Mouse (Mus musculus) liver, embryonic 16.5 days (tissue): ENCODE measurements around the gene Gal3st1. TPM values are rescaled to one million over a fixed set of nuclear protein-coding genes. Genes with fewer than 3 reads are reported as not detected.

Source experiments
- ATAC-seq: fragments of 200-750 bp; cut with Nextera tagmentation; 2 replicates; pipeline ENCODE4 v1.8.0; 2017; ENCODE audit warnings: low read depth, mild to moderate bottlenecking, moderate number of reproducible peaks, moderate library complexity
- H3K27ac ChIP-seq: fragments of 300-500 bp; sonication (generic); 2 replicates; pipeline ENCODE4 v1.5.1; 2014; ENCODE audit warnings: mild to moderate bottlenecking, low read length
- H3K27me3 ChIP-seq: fragments of 300-500 bp; sonication (generic); 2 replicates; pipeline ENCODE4 v1.6.1; 2014; ENCODE audit warnings: low read depth, low read length, mixed read lengths; ENCODE audit not compliant: control insufficient read depth, insufficient read depth
- H3K36me3 ChIP-seq: fragments of 300-500 bp; sonication (generic); 2 replicates; pipeline ENCODE4 v1.6.1; 2014; ENCODE audit warnings: mild to moderate bottlenecking; ENCODE audit not compliant: control insufficient read depth, insufficient read depth
- H3K4me1 ChIP-seq: fragments of 300-500 bp; sonication (generic); 2 replicates; pipeline ENCODE4 v1.6.1; 2014; ENCODE audit warnings: low read depth, low read length, mixed read lengths; ENCODE audit not compliant: control insufficient read depth
- H3K4me2 ChIP-seq: fragments of 300-500 bp; sonication (generic); 2 replicates; pipeline ENCODE4 v1.6.1; 2014; ENCODE audit warnings: low read depth, low read length, mixed read lengths
- H3K4me3 ChIP-seq: fragments of 300-500 bp; sonication (generic); 2 replicates; pipeline ENCODE4 v1.5.1; 2014; ENCODE audit warnings: low read depth, mild to moderate bottlenecking, low read length
- H3K9ac ChIP-seq: fragments of 300-500 bp; sonication (generic); 2 replicates; pipeline ENCODE4 v1.6.1; 2014; ENCODE audit warnings: low read depth, low read length
- H3K9me3 ChIP-seq: fragments of 300-500 bp; sonication (generic); replicated peaks from 2 replicates; pipeline ENCODE4 v1.6.1; 2016; ENCODE audit warnings: low read length; ENCODE audit not compliant: control insufficient read depth
- WGBS: fragments of 180-500 bp; shearing (Covaris S2); extraction: QIAGEN DNeasy Blood & Tissue Kit; methylation state at CpG from one replicate; pipeline ENCODE4 v1.1.7; 2014; ENCODE audit not compliant: insufficient replicate concordance; 5-methylcytosine and 5-hydroxymethylcytosine counted together
- polyA plus RNA-seq: library from polyadenylated mRNA; unstranded; fragments of >200 nt; fragmentation: Nextera tagmentation; extraction: Ambion mirVana; gene quantifications from 2 replicates; pipeline ENCODE4 v1.2.1, GENCODE M21; 2015

Gal3st1 gene
- polyA plus RNA-seq, 1 experiment from 2014 or later, result 2.1 TPM

- Histone ChIP-seq H3K27me3 (no peaks in the 10 kb centered on the region), H3K4me2 (no peak overlapping the region), H3K9ac (no peak overlapping the region), H3K27ac (no peak overlapping the region), H3K4me3 (no peak overlapping the region), H3K9me3 (no peaks in the 10 kb centered on the region), H3K4me1 (no peaks in the 10 kb centered on the region), H3K36me3 (no peaks in the 10 kb centered on the region)
- ATAC-seq, result no peak
- WGBS, result 70% methylated on average over 6 of the region's 6 CpGs
Measured at GRCm38 (mm10) chr11:4048438-4048837, 65.0 kb downstream of the Gal3st1 start.

Other genes with a start within 250 kb of the Gal3st1 start
- gene Osbp2, start 119.7 kb upstream of the Gal3st1 start, polyA plus RNA-seq, result 0.09 and 0.12 TPM in 2 replicates
- 0.06 TPM in 1 of 2 replicates, not detected in the other for gene 4921536K21Rik, start 88.5 kb upstream of the Gal3st1 start, polyA plus RNA-seq
- 0.22 and 0.28 TPM in 2 replicates for gene Dusp18, start 88.4 kb upstream of the Gal3st1 start, polyA plus RNA-seq
- 0.25 and 0.51 TPM in 2 replicates for gene Slc35e4, start 69.0 kb upstream of the Gal3st1 start, polyA plus RNA-seq
- gene Tcn2, start 51.5 kb upstream of the Gal3st1 start, polyA plus RNA-seq, result 34.8 and 37.3 TPM in 2 replicates
- gene Pes1, start 19.7 kb upstream of the Gal3st1 start, polyA plus RNA-seq, result 32.4 and 37.9 TPM in 2 replicates
- 0.07 and 0.12 TPM in 2 replicates for gene 4930556J24Rik, start 6.9 kb upstream of the Gal3st1 start, polyA plus RNA-seq
- 4.7 and 6.3 TPM in 2 replicates for gene Sec14l4, start 47.8 kb downstream of the Gal3st1 start, polyA plus RNA-seq
- gene Sec14l3, start 81.2 kb downstream of the Gal3st1 start, polyA plus RNA-seq, result not detected in 2 replicates
- gene Mtfp1, start 111.8 kb downstream of the Gal3st1 start, polyA plus RNA-seq, result 17.9 and 19.7 TPM in 2 replicates
- gene Sec14l2, start 139.8 kb downstream of the Gal3st1 start, polyA plus RNA-seq, result 11.6 and 12.0 TPM in 2 replicates
- gene Rnf215, start 151.6 kb downstream of the Gal3st1 start, polyA plus RNA-seq, result 4.6 and 5.0 TPM in 2 replicates
- 0.39 and 0.79 TPM in 2 replicates for gene Ccdc157, start 176.7 kb downstream of the Gal3st1 start, polyA plus RNA-seq
- 15.9 and 18.2 TPM in 2 replicates for gene Sf3a1, start 176.7 kb downstream of the Gal3st1 start, polyA plus RNA-seq
- gene Tbc1d10a, start 203.2 kb downstream of the Gal3st1 start, polyA plus RNA-seq, result 6.5 and 6.6 TPM in 2 replicates
- 1.2 and 1.7 TPM in 2 replicates for gene Castor1, start 234.6 kb downstream of the Gal3st1 start, polyA plus RNA-seq